Mouse (Mus musculus): ENCODE measurements at regions not wholly inside any gene's neighbourhood (a gene's known extent, or its start where the extent isn't known, plus 50 kb on each side); places are given as distances from the start of the nearest gene placed in this dataset.
"Not testable (repeated sequence)": the region's sequence is repeated elsewhere in the genome, so short reads cannot be mapped to it uniquely, and the experiment has no call there.

DNA sequence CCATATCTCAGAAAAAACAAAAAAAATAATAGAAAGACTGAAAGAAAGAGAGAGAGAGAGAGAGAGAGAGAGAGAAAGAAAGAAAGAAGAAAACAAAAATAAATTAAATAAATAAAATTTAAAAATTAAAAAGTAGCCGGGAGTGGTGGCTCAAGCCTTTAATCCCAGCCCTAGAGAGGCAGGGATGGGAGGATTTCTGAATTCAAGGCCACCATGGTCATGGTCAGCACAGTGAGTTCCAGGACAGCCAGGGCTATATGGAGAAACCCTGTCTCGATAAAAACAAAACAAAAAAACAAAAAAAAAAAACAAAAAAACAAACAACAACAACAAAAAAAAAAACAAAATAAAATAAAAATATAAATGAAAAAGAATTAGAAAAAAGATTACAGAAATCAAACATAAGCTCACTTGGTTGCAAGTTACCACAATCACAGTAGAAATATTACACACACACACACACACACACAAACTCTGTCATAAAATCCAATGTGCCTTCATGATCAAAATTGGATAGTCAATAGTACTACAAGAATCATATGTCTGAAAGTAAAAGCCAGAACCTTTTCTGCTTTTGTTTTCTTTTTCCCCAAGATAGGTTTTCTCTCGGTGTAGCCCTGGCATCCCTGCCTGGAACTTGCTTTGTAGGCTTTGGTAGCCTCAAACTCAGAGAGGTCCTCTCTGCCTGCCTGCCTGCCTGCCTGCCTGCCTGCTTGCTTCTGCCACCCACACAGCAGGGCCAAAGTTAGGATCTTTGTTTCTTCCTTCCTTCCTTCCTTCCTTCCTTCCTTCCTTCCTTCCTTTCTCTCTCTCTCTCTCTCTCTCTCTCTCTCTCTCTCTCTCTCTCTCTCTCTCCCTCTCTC is 476.1 kb upstream of the Olfr161 start:
- DNase-seq (ENCODE audit: low spot score in 2 of 2), result peak; percentile 13 to 21

DNA sequence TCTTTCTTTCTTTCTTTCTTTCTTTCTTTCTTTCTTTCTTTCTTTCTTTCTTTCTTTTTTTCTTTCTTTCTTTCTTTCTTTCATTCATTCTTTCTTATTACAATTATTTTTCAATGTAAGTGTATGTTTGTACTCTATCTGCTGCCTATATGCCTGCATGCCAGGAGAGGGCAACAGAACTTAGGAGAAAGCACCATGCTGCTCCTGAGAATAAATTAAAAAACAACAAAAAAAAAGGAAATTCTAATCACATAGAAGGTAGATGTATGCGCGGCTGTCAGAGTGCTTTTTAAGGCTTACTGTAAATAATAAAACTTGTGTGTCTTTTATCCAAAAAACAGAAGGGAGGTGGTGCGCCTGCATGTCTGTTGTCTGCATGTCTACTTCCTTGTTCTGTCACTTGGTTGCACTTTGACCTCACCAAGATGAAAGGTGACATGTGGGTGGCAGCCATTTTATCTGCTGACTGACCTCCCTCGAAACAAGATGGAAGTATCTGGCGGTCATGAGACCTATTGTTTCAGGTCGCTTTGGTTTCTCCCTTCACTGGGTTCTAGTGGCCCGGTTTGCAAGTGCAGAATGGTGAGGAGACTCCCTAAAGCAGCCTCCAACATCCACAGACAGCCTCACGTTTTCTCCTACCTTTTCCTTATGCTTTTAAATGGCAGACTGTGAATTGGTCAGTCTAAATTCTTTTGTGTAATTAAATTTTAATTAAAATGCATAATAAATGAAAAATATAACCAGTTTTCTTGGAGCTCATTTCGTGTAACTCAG is 475.3 kb upstream of the Olfr161 start:
- peak; percentile 25 to 46 for DNase-seq (ENCODE audit: low spot score in 2 of 2)

DNA sequence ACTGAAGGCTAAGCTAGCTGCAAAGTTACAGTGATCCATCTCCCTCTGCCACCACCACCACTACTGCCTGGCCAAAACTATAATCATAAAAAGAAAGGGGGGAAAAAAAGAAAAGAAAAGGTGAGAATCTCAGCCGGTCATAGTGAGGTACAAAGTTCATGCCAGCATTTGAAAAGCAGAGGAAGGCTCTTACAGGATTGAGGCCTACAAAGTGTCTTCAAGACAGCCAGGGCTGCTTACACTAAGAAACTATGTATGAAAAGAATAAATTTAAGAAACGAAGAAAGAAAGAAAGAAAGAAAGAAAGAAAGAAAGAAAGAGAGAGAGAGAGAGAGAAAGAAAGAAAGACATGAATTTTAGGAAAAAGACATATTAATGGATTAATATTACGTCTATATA is 474.7 kb upstream of the Olfr161 start:
- peak; percentile 30 to 37 for DNase-seq (ENCODE audit: low spot score in 2 of 2)

DNA sequence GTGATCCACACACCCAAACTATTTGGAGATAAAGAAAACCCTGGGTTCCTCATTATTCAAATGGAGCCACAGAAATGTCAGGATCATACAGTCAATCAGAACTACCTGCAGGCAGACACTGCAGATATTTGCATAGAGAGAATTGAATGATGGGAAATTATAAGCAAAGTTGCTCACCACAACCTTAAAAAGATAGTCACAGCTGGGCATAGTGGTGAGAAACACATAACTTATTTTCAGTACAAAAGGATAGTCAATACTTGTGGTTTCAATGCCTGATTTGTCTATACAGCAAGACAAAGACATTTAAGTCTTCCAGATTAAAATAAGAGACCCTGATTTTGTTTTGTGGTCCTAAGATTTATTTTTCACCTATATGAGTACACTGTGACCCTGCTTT is 469.6 kb upstream of the Olfr161 start:
- not testable (repeated sequence) for DNase-seq (ENCODE audit: low spot score in 2 of 2)

DNA sequence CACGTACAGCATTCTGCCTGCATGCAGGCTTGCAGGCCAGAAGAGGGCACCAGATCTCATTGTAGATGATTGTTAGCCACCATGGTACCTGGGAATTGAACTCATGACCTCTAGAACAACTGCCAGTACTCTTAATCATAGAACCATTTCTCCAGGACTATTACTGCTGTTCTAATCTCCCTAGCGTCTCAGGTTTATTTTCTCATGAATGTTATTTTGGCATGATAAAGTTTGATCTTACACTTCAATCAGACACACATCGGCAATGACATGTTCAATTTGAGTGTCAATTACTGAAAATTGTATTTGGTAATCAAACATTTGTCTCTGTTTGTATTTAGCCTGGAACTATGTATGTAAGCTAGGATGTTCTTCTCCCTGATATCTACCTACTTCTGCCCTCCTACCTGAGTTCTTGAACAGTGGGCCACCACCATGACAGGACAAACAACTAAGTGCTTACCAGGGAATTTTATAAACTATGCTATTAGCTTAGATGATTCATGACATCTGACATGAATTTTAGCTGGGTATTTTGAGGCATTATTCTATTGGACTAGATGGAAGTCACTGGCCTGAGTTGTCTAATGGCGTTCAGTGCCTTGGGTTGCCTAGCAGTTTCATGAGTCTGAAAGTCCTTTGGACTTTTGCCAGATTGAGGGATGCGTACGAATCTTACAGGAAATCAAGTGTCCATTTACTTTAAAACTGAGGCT is 468.5 kb upstream of the Olfr161 start:
- not testable (repeated sequence) for DNase-seq (ENCODE audit: low spot score in 2 of 2)

DNA sequence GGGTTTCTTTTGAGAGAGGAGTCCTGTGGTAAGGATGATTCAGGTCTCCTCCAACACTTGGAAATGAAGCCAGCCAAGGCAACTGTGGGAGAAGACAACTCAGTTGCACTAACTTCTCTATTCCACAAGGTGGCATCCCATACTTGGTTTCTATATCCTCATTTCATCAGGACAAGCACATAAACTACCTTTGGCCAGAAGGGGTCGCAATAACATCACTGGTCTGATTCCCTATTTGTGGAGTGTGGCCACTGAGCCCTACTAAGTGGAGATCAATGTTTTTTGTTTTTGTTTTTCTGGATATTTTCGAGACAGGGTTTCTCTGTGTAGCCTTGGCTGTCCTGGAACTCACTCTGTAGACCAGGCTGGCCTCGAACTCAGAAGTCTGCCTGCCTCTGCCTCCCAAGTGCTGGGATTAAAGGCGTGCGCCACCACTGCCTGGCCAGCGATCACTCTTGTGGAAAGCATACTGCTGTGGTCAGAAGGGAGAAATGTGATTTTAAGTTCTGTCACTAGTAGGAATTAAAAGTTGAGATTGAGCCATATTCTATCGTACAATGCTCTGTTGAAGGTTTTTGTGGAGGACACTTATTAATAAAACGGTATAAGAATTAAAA is 467.9 kb upstream of the Olfr161 start:
- peak; percentile 10 to 15 for DNase-seq (ENCODE audit: low spot score in 2 of 2)

DNA sequence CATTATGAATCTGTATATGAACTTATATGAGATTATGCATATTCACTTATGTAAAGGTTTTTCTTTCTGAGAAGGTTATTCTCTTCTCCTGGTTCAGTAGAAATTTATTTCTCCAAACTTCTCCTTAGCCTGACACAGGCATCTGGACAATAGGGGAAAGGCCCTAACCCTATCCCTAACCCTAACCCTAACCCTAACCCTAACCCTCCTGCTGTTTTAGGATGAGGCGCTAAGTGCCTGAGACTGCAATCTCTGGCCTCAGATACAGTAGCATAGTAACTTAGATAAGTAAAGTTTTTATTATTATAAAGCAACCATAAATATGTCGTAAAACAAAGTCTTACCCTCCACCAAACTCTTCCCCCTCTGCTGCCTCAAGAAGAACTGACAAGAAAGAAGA is 463.5 kb upstream of the Olfr161 start:
- DNase-seq (ENCODE audit: low spot score in 2 of 2), result not testable (repeated sequence)

Data from layer of hippocampus, postnatal 10 days (tissue).